Mouse (Mus musculus): ENCODE measurements at regions not wholly inside any gene's neighbourhood (a gene's known extent, or its start where the extent isn't known, plus 50 kb on each side); places are given as distances from the start of the nearest gene placed in this dataset.

GRCm38 (mm10) chr8:34485905-34486304, 374.4 kb upstream of the Gm10131 start:
- DNase-seq: no peak

GRCm38 (mm10) chr8:34485346-34485745, 373.8 kb upstream of the Gm10131 start:
- no peak for DNase-seq

- DNase-seq: peak; percentile 85 to 95
Measured at GRCm38 (mm10) chr8:34484551-34485335, 373.2 kb upstream of the Gm10131 start.

- DNase-seq: no peak
Measured at GRCm38 (mm10) chr8:34483212-34483611, 371.7 kb upstream of the Gm10131 start.

- DNase-seq: no peak
Measured at GRCm38 (mm10) chr8:34482676-34483075, 371.1 kb upstream of the Gm10131 start.

- no peak for DNase-seq
Measured at GRCm38 (mm10) chr8:34480496-34480895, 369.0 kb upstream of the Gm10131 start.

- DNase-seq: no peak
Measured at GRCm38 (mm10) chr8:34478891-34479290, 367.4 kb upstream of the Gm10131 start.

- DNase-seq: no peak
Measured at GRCm38 (mm10) chr8:34478465-34478864, 366.9 kb upstream of the Gm10131 start.

GRCm38 (mm10) chr8:34476146-34476820, 364.7 kb upstream of the Gm10131 start:
- no peak for DNase-seq

- no peak for DNase-seq
Measured at GRCm38 (mm10) chr8:34474593-34474992, 363.1 kb upstream of the Gm10131 start.

- DNase-seq: no peak
Measured at GRCm38 (mm10) chr8:34473769-34474168, 362.2 kb upstream of the Gm10131 start.

- DNase-seq: no peak
Measured at GRCm38 (mm10) chr8:34473301-34473700, 361.8 kb upstream of the Gm10131 start.

- no peak for DNase-seq
Measured at GRCm38 (mm10) chr8:34472846-34473245, 361.3 kb upstream of the Gm10131 start.

- DNase-seq: no peak
Measured at GRCm38 (mm10) chr8:34472434-34472833, 360.9 kb upstream of the Gm10131 start.

- DNase-seq: no peak
Measured at GRCm38 (mm10) chr8:34469091-34469490, 357.6 kb upstream of the Gm10131 start.

- DNase-seq: peak; percentile 74 to 81
Measured at GRCm38 (mm10) chr8:34466786-34467364, 355.3 kb upstream of the Gm10131 start.

GRCm38 (mm10) chr8:34465398-34465797, 353.9 kb upstream of the Gm10131 start:
- DNase-seq: no peak

GRCm38 (mm10) chr8:34462262-34462661, 350.7 kb upstream of the Gm10131 start:
- DNase-seq: no peak

- no peak for DNase-seq
Measured at GRCm38 (mm10) chr8:34458300-34458699, 346.8 kb upstream of the Gm10131 start.

GRCm38 (mm10) chr8:34456543-34456942, 345.0 kb upstream of the Gm10131 start:
- DNase-seq: no peak

- peak in 1 of 2 experiments; percentile 25 for DNase-seq
Measured at GRCm38 (mm10) chr8:34455376-34455775, 343.8 kb upstream of the Gm10131 start.

- no peak for DNase-seq
Measured at GRCm38 (mm10) chr8:34452811-34453210, 341.3 kb upstream of the Gm10131 start.

- no peak for DNase-seq
Measured at GRCm38 (mm10) chr8:34451211-34452000, 339.9 kb upstream of the Gm10131 start.

All from cerebellum, postnatal 10 days (tissue).